ENCODE assay signal across 10 mouse cellular contexts in genomic region chr17:40823817-40824216, GRCm38 (mm10). TPM values are rescaled to one million over a fixed set of nuclear protein-coding genes. Genes with fewer than 3 reads are reported as not detected.
DNase-seq lines count a peak whose midpoint lies in the region; ATAC-seq and TF ChIP-seq lines count a peak whose summit lies in the region.
"Had no signal": no experiment of that assay in that cellular context is flagged by ENCODE, and none has a peak within 500 bp of the region (broad histone marks: within the 10 kb centered on the region; RNA-seq: fewer than 3 reads in every experiment).

No protein-coding gene starts in this region.

- H3K27me3 ChIP-seq in heart, postnatal 0 days (ENCODE audit: control insufficient read depth, insufficient read depth, low read length), result no peaks in the 10 kb centered on the region
- no peaks in the 10 kb centered on the region for H3K27me3 ChIP-seq in heart, embryonic 12.5 days (replicated peaks)
- no peaks in the 10 kb centered on the region for H3K27me3 ChIP-seq in liver, postnatal 0 days (ENCODE audit: insufficient read depth, low read length)

- H3K4me1 ChIP-seq in heart, postnatal 0 days (ENCODE audit: control insufficient read depth, insufficient read depth), result no peaks in the 10 kb centered on the region
- no peaks in the 10 kb centered on the region for H3K4me1 ChIP-seq in heart, embryonic 12.5 days (replicated peaks)
- H3K4me1 ChIP-seq in liver, postnatal 0 days (ENCODE audit: insufficient read depth), result peaks cover 7% of the 10 kb centered on the region; the same call in 1 of the 2 replicates
- H3K4me1 ChIP-seq: forebrain, embryonic 10.5 days had no signal

- no peaks in the 10 kb centered on the region for H3K9me3 ChIP-seq in heart, postnatal 0 days (replicated peaks; ENCODE audit: control insufficient read depth, low read length)
- H3K9me3 ChIP-seq in heart, embryonic 12.5 days (replicated peaks), result no peaks in the 10 kb centered on the region
- H3K9me3 ChIP-seq in liver, postnatal 0 days (ENCODE audit: low read length), result no peaks in the 10 kb centered on the region
- H3K9me3 ChIP-seq: forebrain, embryonic 10.5 days had no signal

- no peak overlapping the region for H3K9ac ChIP-seq in heart, postnatal 0 days (replicated peaks; ENCODE audit: low read depth, low read length)
- no peak overlapping the region for H3K9ac ChIP-seq in heart, embryonic 12.5 days
- H3K9ac ChIP-seq in liver, postnatal 0 days (replicated peaks), result no peak overlapping the region

- peak; percentile 28; the same call in 1 of the 2 replicates for TF ChIP-seq CTCF in heart, postnatal 0 days (IDR thresholded peaks at IDR 0.05; ENCODE audit: low read depth)
- peak; percentile 80 for TF ChIP-seq CTCF in liver, postnatal 0 days (IDR thresholded peaks at IDR 0.05; ENCODE audit: low read depth)

- 25% methylated on average over 4 of the region's 4 CpGs for WGBS in heart, postnatal 0 days
- 25% methylated on average over 4 of the region's 4 CpGs for WGBS in heart, embryonic 12.5 days
- WGBS in liver, postnatal 0 days (ENCODE audit: insufficient replicate concordance), result 20% methylated on average over 4 of the region's 4 CpGs

- no peak overlapping the region for H3K4me3 ChIP-seq in heart, postnatal 0 days (ENCODE audit: low read depth, low read length)
- H3K4me3 ChIP-seq in heart, embryonic 12.5 days, result no peak overlapping the region
- H3K4me3 ChIP-seq in liver, postnatal 0 days (ENCODE audit: low read depth, low read length), result no peak overlapping the region
- H3K4me3 ChIP-seq: forebrain, embryonic 10.5 days had no signal

- H3K36me3 ChIP-seq in heart, postnatal 0 days (replicated peaks; ENCODE audit: control insufficient read depth, insufficient read depth, low read length), result no peaks in the 10 kb centered on the region
- H3K36me3 ChIP-seq in heart, embryonic 12.5 days, result no peaks in the 10 kb centered on the region
- peaks cover 13% of the 10 kb centered on the region for H3K36me3 ChIP-seq in liver, postnatal 0 days (replicated peaks; ENCODE audit: insufficient read depth, low read length)
- H3K36me3 ChIP-seq: forebrain, embryonic 10.5 days had no signal

- no peak overlapping the region for H3K4me2 ChIP-seq in heart, postnatal 0 days (ENCODE audit: low read depth, low read length)
- no peak overlapping the region for H3K4me2 ChIP-seq in heart, embryonic 12.5 days
- H3K4me2 ChIP-seq in liver, postnatal 0 days (ENCODE audit: low read depth, low read length), result no peak overlapping the region

- no peak for TF ChIP-seq EP300 in heart, postnatal 0 days (IDR thresholded peaks at IDR 0.05; ENCODE audit: low read depth)
- no peak for TF ChIP-seq EP300 in liver, postnatal 0 days (IDR thresholded peaks at IDR 0.05; ENCODE audit: low read depth)

- no peak for ATAC-seq in heart, postnatal 0 days (ENCODE audit: insufficient read depth, low read depth)
- ATAC-seq in heart, embryonic 12.5 days (ENCODE audit: insufficient number of reproducible peaks, low FRiP score), result no peak
- no peak; the same call in 1 of the 2 replicates for ATAC-seq in liver, postnatal 0 days

- no peak for DNase-seq in heart, postnatal 0 days (ENCODE audit: low spot score)
- peak; percentile 71 for DNase-seq in 3T3-L1 (ENCODE audit: low read depth, low spot score)
- DNase-seq in brain, embryonic 18.5 days (ENCODE audit: low read depth, low spot score), result peak; percentile 2
- DNase-seq in liver, postnatal 0 days, result peak; percentile 33
- DNase-seq in cerebellum, adult 11 months, result no peak
- DNase-seq in gastrocnemius, postnatal 25 days, result no peak
- DNase-seq in heart, adult 8-10 months (ENCODE audit: low spot score), result no peak

- no peak overlapping the region for H3K27ac ChIP-seq in heart, postnatal 0 days (ENCODE audit: low read depth)
- H3K27ac ChIP-seq in heart, embryonic 12.5 days (ENCODE audit: poor library complexity, severe bottlenecking), result no peak overlapping the region
- H3K27ac ChIP-seq in liver, postnatal 0 days (ENCODE audit: low read depth), result no peak overlapping the region
- H3K27ac ChIP-seq: forebrain, embryonic 10.5 days had no signal

RNA-seq across cellular contexts. Expression of gene Rhag, which starts 12.9 kb away (rescaled TPM):
- 0.58 TPM in 1 of 2 replicates, not detected in the other for total RNA-seq in heart, postnatal 0 days (2014; rRNA removed; ENCODE audit: low replicate concordance)
- polyA plus RNA-seq in heart, postnatal 0 days (2015; fragmentation: Nextera tagmentation; extraction: Ambion mirVana), result 0.18 and 0.34 TPM in 2 replicates
- polyA plus RNA-seq in heart, embryonic 12.5 days (2016; fragmentation: Nextera tagmentation; extraction: Ambion mirVana), result 9.7 and 14.1 TPM in 2 replicates
- 61.6 and 71.2 TPM in 2 replicates for polyA plus RNA-seq in liver, postnatal 0 days (2015; fragmentation: Nextera tagmentation; extraction: Ambion mirVana)
- total RNA-seq in gastrocnemius, postnatal 25 days (2021), result not detected
- total RNA-seq in heart, adult 8-10 months (2022), result under 1 TPM in 1 of 4 experiments, not detected in 3; 0.23 TPM

RNA-seq across cellular contexts. Expression of gene Crisp2, which starts 17.0 kb away (rescaled TPM):
- not detected in 2 replicates for total RNA-seq in heart, postnatal 0 days (2014; rRNA removed; ENCODE audit: low replicate concordance)
- not detected in 2 replicates for polyA plus RNA-seq in heart, postnatal 0 days (2015; fragmentation: Nextera tagmentation; extraction: Ambion mirVana)
- polyA plus RNA-seq in heart, embryonic 12.5 days (2016; fragmentation: Nextera tagmentation; extraction: Ambion mirVana), result not detected in 2 replicates
- 0.13 and 0.15 TPM in 2 replicates for polyA plus RNA-seq in liver, postnatal 0 days (2015; fragmentation: Nextera tagmentation; extraction: Ambion mirVana)
- total RNA-seq in gastrocnemius, postnatal 25 days (2021), result not detected
- total RNA-seq in heart, adult 8-10 months (2022), result not detected
- polyA plus RNA-seq: forebrain, embryonic 10.5 days; neural tube, embryonic 11.5 days had no signal

RNA-seq across cellular contexts. Expression of gene 9130008F23Rik, which starts 56.5 kb away (rescaled TPM):
- total RNA-seq in heart, postnatal 0 days (2014; rRNA removed; ENCODE audit: low replicate concordance), result 2.4 and 3.8 TPM in 2 replicates
- 1.2 and 1.3 TPM in 2 replicates for polyA plus RNA-seq in heart, postnatal 0 days (2015; fragmentation: Nextera tagmentation; extraction: Ambion mirVana)
- polyA plus RNA-seq in heart, embryonic 12.5 days (2016; fragmentation: Nextera tagmentation; extraction: Ambion mirVana), result 3.4 and 4.5 TPM in 2 replicates
- 0.09 and 0.22 TPM in 2 replicates for polyA plus RNA-seq in liver, postnatal 0 days (2015; fragmentation: Nextera tagmentation; extraction: Ambion mirVana)
- under 1 TPM; 0.20 to 0.48 TPM for total RNA-seq in gastrocnemius, postnatal 25 days (2021)
- under 1 TPM in 3 of 4 experiments, not detected in 1; 0.25 to 0.84 (median 0.41) TPM for total RNA-seq in heart, adult 8-10 months (2022)

Comparison
In these comparisons a context has a peak if more than half of its experiments do, and no peak if none do; other contexts are left out.
1. DNase-seq: peak in 3T3-L1 (single experiment), brain, embryonic 18.5 days (single experiment) and liver, postnatal 0 days (single experiment); none in heart, postnatal 0 days (single experiment), cerebellum, adult 11 months (single experiment), gastrocnemius, postnatal 25 days (single experiment) and heart, adult 8-10 months (single experiment).